Mouse (Mus musculus): ENCODE measurements around the gene Nek9.
"Not testable (repeated sequence)": the region's sequence is repeated elsewhere in the genome, so short reads cannot be mapped to it uniquely, and the experiment has no call there.

DNA sequence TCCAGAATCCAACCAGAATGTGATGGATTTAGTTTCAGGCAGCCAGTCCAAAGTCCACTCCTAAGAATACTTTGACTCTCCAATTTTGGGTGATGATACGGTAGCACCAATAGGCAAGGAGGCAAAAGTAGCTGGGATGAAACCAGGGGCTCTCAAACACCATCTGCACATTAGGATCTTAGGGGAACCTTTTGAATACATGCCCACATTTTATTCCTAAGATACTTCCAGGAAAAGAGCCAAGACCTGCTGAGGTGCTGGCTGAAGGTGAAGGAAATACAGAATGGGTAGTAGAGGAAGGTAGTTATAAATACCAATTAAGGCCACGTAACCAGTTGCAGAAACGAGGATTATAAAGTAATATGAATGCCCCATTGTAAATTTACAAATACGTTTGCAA, 57.4 kb downstream of the Nek9 start:
- not testable (repeated sequence) for TF ChIP-seq CTCF (IDR thresholded peaks at IDR 0.05; ENCODE audit: borderline replicate concordance, extremely low read depth, insufficient read depth, insufficient read length); POLR2A (IDR thresholded peaks at IDR 0.05; ENCODE audit: borderline replicate concordance, extremely low read depth, insufficient read depth, insufficient read length, poor library complexity, severe bottlenecking)

Measured in brain, embryonic 14.5 days (tissue).